Mouse (Mus musculus) 416B (cell line): ENCODE results near the gene Ccdc57.
A peak's percentile ranks its signal among the peaks of the same experiment; 100 is the strongest.
"Not testable (repeated sequence)": the region's sequence is repeated elsewhere in the genome, so short reads cannot be mapped to it uniquely, and the experiment has no call there.

Experiments
- DNase-seq: peaks from one replicate; pipeline ENCODE4 v3.0.0; 2011; ENCODE audit warnings: low read depth

Ccdc57 gene

GRCm38 (mm10) chr11:120821076-120821922, 111.4 kb downstream of the Ccdc57 start:
- DNase-seq = no peak

- no peak for DNase-seq
Measured at GRCm38 (mm10) chr11:120820546-120820945, 112.1 kb downstream of the Ccdc57 start.

- no peak for DNase-seq
Measured at GRCm38 (mm10) chr11:120819556-120819955, 113.1 kb downstream of the Ccdc57 start.

GRCm38 (mm10) chr11:120818251-120818650, 114.4 kb downstream of the Ccdc57 start:
- no peak for DNase-seq

GRCm38 (mm10) chr11:120817358-120817757, 115.3 kb downstream of the Ccdc57 start:
- no peak for DNase-seq

- no peak for DNase-seq
Measured at GRCm38 (mm10) chr11:120812068-120812467, 120.6 kb downstream of the Ccdc57 start.

GRCm38 (mm10) chr11:120808010-120808409, 124.7 kb downstream of the Ccdc57 start:
- no peak for DNase-seq

GRCm38 (mm10) chr11:120805375-120806298, 127.0 kb downstream of the Ccdc57 start:
- DNase-seq = no peak

GRCm38 (mm10) chr11:120804769-120805168, 127.9 kb downstream of the Ccdc57 start:
- peak; percentile 26 for DNase-seq

- DNase-seq = no peak
Measured at GRCm38 (mm10) chr11:120804274-120804673, 128.4 kb downstream of the Ccdc57 start.

- DNase-seq = peak; percentile 90
Measured at GRCm38 (mm10) chr11:120800061-120800904, 132.4 kb downstream of the Ccdc57 start.

- DNase-seq = no peak
Measured at GRCm38 (mm10) chr11:120799316-120799890, 133.3 kb downstream of the Ccdc57 start.

- peak; percentile 83 for DNase-seq
Measured at GRCm38 (mm10) chr11:120798244-120798643, 134.4 kb downstream of the Ccdc57 start.

GRCm38 (mm10) chr11:120796614-120796946, 136.1 kb downstream of the Ccdc57 start:
- DNase-seq = no peak

- DNase-seq = peak; percentile 97
Measured at GRCm38 (mm10) chr11:120795756-120796613, 136.7 kb downstream of the Ccdc57 start, which contains the start of gene Dus1l. Dus1l (minus strand) TSS chr11:120796403.

- no peak for DNase-seq
Measured at GRCm38 (mm10) chr11:120792652-120793051, 140.0 kb downstream of the Ccdc57 start.

GRCm38 (mm10) chr11:120789810-120790209, 142.9 kb downstream of the Ccdc57 start:
- DNase-seq = peak; percentile 29

- no peak for DNase-seq
Measured at GRCm38 (mm10) chr11:120789355-120789754, 143.3 kb downstream of the Ccdc57 start.

GRCm38 (mm10) chr11:120788460-120788859, 144.2 kb downstream of the Ccdc57 start:
- DNase-seq = not testable (repeated sequence)

GRCm38 (mm10) chr11:120785145-120785544, 147.5 kb downstream of the Ccdc57 start:
- DNase-seq = no peak
